Mouse (Mus musculus) hindbrain, postnatal 0 days (tissue): ENCODE data around the gene Aldh3a1. TPM values are rescaled to one million over a fixed set of nuclear protein-coding genes. Genes with fewer than 3 reads are reported as not detected.

Experiments
- ATAC-seq: fragments of 200-750 bp; cut with Nextera tagmentation; 2 replicates; pipeline ENCODE4 v1.8.0; 2017; ENCODE audit warnings: mild to moderate bottlenecking, moderate TSS enrichment, moderate library complexity
- DNase-seq: peaks from one replicate; pipeline ENCODE4 v3.0.0-alpha.2; 2015; ENCODE audit warnings: low spot score
- H3K27ac ChIP-seq: fragments of 300-500 bp; sonication (generic); 2 replicates; pipeline ENCODE4 v1.5.1; 2014; ENCODE audit warnings: mild to moderate bottlenecking
- H3K27me3 ChIP-seq: fragments of 300-500 bp; sonication (generic); 2 replicates; pipeline ENCODE4 v1.6.1; 2014; ENCODE audit warnings: low read length, mixed read lengths; ENCODE audit not compliant: insufficient read depth
- H3K36me3 ChIP-seq: fragments of 300-500 bp; sonication (generic); 2 replicates; pipeline ENCODE4 v1.6.1; 2014; ENCODE audit warnings: low read length, mixed read lengths; ENCODE audit not compliant: insufficient read depth
- H3K4me1 ChIP-seq: fragments of 300-500 bp; sonication (generic); 2 replicates; pipeline ENCODE4 v1.6.1; 2014; ENCODE audit warnings: antibody characterized with exemption, low read length, mixed read lengths; ENCODE audit not compliant: insufficient read depth
- H3K4me2 ChIP-seq: fragments of 300-500 bp; sonication (generic); 2 replicates; pipeline ENCODE4 v1.6.1; 2014; ENCODE audit warnings: low read depth, mild to moderate bottlenecking, low read length, moderate library complexity, mixed read lengths
- H3K4me3 ChIP-seq: fragments of 300-500 bp; sonication (generic); 2 replicates; pipeline ENCODE4 v1.5.1; 2014; ENCODE audit warnings: low read length
- H3K9ac ChIP-seq: fragments of 300-500 bp; sonication (generic); replicated peaks from 2 replicates; pipeline ENCODE4 v1.6.1; 2014; ENCODE audit warnings: mild to moderate bottlenecking, low read length, moderate library complexity, mixed read lengths
- H3K9me3 ChIP-seq: fragments of 300-500 bp; sonication (generic); 2 replicates; pipeline ENCODE4 v1.6.1; 2016; ENCODE audit warnings: low read length, mixed read lengths
- CTCF ChIP-seq: IDR thresholded peaks from 2 replicates; pipeline ENCODE4 v1.5.1; 2016; ENCODE audit warnings: antibody characterized with exemption, control low read depth, low read depth
- WGBS: fragments of 180-500 bp; shearing (Covaris S2); extraction: QIAGEN DNeasy Blood & Tissue Kit; methylation state at CpG from one replicate; pipeline ENCODE4 v1.1.7; 2014; 5-methylcytosine and 5-hydroxymethylcytosine counted together
- polyA plus RNA-seq: library from polyadenylated mRNA; unstranded; fragments of >200 nt; fragmentation: Nextera tagmentation; extraction: Ambion mirVana; gene quantifications from 2 replicates; pipeline ENCODE4 v1.2.1, GENCODE M21; 2015
- total RNA-seq: library from RNA; depleted of rRNA; stranded (reverse); fragments of >200 nt; gene quantifications from 2 replicates; pipeline ENCODE4 v1.2.3, GENCODE M21; 2014

Aldh3a1 gene
- total and polyA plus RNA-seq, 2 experiments from 2014 or later, result 0.63 to 0.94 TPM

GRCm38 (mm10) chr11:61227816-61228215, 20.5 kb downstream of the Aldh3a1 start:
- no peaks in the 10 kb centered on the region for H3K9me3 ChIP-seq
- ATAC-seq, result no peak
- H3K4me3 ChIP-seq, result no peak overlapping the region
- H3K27ac ChIP-seq, result no peak overlapping the region; the same call in 1 of the 2 replicates
- 0 out of 2 replicates have a peak, but pooled peaks cover 3% of the 10 kb centered on the region for H3K4me1 ChIP-seq
- 75% methylated on average over 8 of the region's 8 CpGs for WGBS
- TF ChIP-seq CTCF, result no peak
- H3K27me3 ChIP-seq, result no peaks in the 10 kb centered on the region
- no peak overlapping the region for H3K9ac ChIP-seq
- H3K4me2 ChIP-seq, result no peak overlapping the region
- no peaks in the 10 kb centered on the region for H3K36me3 ChIP-seq
- DNase-seq, result peak; percentile 29

DNA sequence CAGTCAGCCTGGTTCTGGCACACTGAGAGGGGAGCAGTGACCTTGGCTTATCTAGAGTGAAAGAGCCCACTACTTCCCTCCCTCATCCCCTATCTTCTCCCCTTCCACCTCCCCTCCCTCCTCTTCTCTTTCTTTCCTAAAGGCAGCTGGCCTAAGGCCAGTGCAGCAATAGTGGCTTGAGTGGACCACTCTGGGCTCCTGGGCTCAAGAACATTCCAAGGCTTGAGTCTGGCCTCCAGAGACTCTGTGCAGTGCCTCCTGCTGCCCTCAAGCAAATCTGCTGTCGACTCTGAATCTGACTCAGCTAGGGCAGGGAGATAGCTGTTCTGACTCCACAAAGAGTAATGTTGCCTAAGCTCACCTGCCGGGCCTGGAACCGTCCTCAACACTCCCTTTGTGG, 21.1 kb downstream of the Aldh3a1 start:
- Histone ChIP-seq H3K9me3 (no peaks in the 10 kb centered on the region), H3K4me2 (no peak overlapping the region), H3K36me3 (no peaks in the 10 kb centered on the region), H3K4me1 (0 out of 2 replicates have a peak, but pooled peaks cover 3% of the 10 kb centered on the region), H3K9ac (no peak overlapping the region), H3K27me3 (no peaks in the 10 kb centered on the region), H3K27ac (no peak overlapping the region; the same call in 1 of the 2 replicates), H3K4me3 (no peak overlapping the region)
- WGBS, result 68% methylated on average over 3 of the region's 3 CpGs
- ATAC-seq (no peak), DNase-seq (no peak)
- no peak for TF ChIP-seq CTCF

GRCm38 (mm10) chr11:61231329-61231728, 24.0 kb downstream of the Aldh3a1 start:
- Histone ChIP-seq H3K4me3 (no peak overlapping the region), H3K9ac (no peak overlapping the region), H3K27me3 (no peaks in the 10 kb centered on the region), H3K9me3 (no peaks in the 10 kb centered on the region), H3K36me3 (no peaks in the 10 kb centered on the region), H3K4me2 (peak overlapping the region; percentile 41), H3K4me1 (0 out of 2 replicates have a peak, but pooled peaks cover 3% of the 10 kb centered on the region), H3K27ac (no peak overlapping the region)
- WGBS, result 3% methylated on average over 9 of the region's 9 CpGs
- ATAC-seq (peak; percentile 79), DNase-seq (peak; percentile 86)
- TF ChIP-seq CTCF, result peak; percentile 84

DNA sequence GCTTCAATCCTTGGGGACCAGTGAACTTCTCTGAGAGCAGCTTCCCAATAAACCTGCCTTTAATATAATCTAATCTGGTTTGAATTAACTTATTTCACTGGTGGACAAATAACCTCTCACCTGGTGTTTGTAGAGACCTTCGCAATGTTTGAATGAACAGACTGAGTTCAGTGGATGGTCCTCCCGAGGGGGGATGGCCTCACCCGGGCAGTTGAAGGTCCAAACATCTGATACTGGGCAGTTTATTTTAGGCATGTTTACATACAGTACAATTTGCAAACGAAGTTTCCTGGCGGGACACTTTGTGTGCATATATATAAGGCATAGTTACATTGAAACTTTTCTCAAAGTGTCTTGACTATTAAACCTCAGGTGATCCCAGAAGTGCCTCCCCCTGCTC, 26.8 kb downstream of the Aldh3a1 start:
- H3K36me3 ChIP-seq, result no peaks in the 10 kb centered on the region
- no peaks in the 10 kb centered on the region for H3K27me3 ChIP-seq
- no peak overlapping the region for H3K9ac ChIP-seq
- no peak for DNase-seq
- no peak for ATAC-seq
- WGBS, result 74% methylated on average over 5 of the region's 5 CpGs
- no peak overlapping the region for H3K27ac ChIP-seq
- no peaks in the 10 kb centered on the region for H3K4me1 ChIP-seq
- H3K4me3 ChIP-seq, result no peak overlapping the region
- no peaks in the 10 kb centered on the region for H3K9me3 ChIP-seq
- TF ChIP-seq CTCF, result no peak
- no peak overlapping the region for H3K4me2 ChIP-seq

DNA sequence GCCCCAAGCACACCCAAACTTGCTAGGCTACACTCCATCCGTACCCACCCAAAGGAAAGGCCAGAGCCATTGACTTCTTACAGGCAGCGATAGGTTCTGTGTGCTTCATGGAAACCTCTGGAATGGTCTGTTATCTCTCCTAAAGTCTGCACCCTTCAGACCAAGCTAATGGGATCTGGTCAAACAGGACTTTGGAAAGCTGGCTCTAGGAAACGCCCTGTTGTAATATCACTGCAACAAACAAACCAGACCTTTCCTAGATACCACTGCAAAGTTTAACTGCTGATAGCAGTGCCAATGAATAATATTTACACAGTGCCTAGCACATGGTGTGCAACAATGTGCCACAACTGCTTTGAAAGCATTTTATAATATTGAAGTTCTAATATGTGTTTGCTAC, 28.7 kb downstream of the Aldh3a1 start:
- DNase-seq, result no peak
- H3K9me3 ChIP-seq, result no peaks in the 10 kb centered on the region
- no peak for ATAC-seq
- no peak overlapping the region for H3K4me2 ChIP-seq
- no peaks in the 10 kb centered on the region for H3K4me1 ChIP-seq
- TF ChIP-seq CTCF, result no peak
- WGBS, result 93% methylated on average over 3 of the region's 3 CpGs
- no peak overlapping the region for H3K9ac ChIP-seq
- H3K36me3 ChIP-seq, result no peaks in the 10 kb centered on the region
- no peak overlapping the region for H3K4me3 ChIP-seq
- no peaks in the 10 kb centered on the region for H3K27me3 ChIP-seq
- no peak overlapping the region for H3K27ac ChIP-seq

GRCm38 (mm10) chr11:61244406-61244805, 37.1 kb downstream of the Aldh3a1 start:
- no peak for ATAC-seq
- Histone ChIP-seq H3K9me3 (no peaks in the 10 kb centered on the region), H3K4me1 (no peaks in the 10 kb centered on the region), H3K4me2 (no peak overlapping the region), H3K36me3 (peaks cover 15% of the 10 kb centered on the region), H3K27ac (no peak overlapping the region), H3K9ac (no peak overlapping the region), H3K27me3 (no peaks in the 10 kb centered on the region), H3K4me3 (no peak overlapping the region)
- no peak for TF ChIP-seq CTCF
- WGBS, result 79% methylated on average over 7 of the region's 7 CpGs
- DNase-seq, result no peak

DNA sequence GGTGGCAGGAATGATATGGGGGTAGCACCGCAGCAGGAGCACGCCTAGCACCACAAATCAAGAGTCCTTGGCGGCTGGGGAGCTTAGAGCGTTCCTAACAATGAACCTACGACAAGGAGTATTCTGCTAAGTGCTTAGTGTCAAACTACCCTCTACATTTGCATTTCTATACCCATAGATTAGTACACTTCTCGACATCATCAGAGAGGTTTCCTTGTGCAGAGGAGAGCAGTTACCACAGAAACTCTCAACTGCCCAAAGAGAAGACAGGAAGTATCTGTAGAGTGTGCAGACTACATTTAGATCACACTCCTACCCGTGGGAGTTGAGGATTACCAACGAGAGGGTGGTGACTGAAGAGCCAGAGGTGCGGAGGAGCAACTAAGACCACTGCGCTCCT, 44.4 kb downstream of the Aldh3a1 start:
- H3K27me3 ChIP-seq, result no peaks in the 10 kb centered on the region
- no peak for TF ChIP-seq CTCF
- no peak overlapping the region for H3K27ac ChIP-seq
- no peak for DNase-seq
- H3K4me2 ChIP-seq, result no peak overlapping the region
- H3K36me3 ChIP-seq, result peaks cover 57% of the 10 kb centered on the region
- no peaks in the 10 kb centered on the region for H3K4me1 ChIP-seq
- H3K9me3 ChIP-seq, result no peaks in the 10 kb centered on the region
- H3K9ac ChIP-seq, result no peak overlapping the region
- ATAC-seq, result no peak
- WGBS, result 86% methylated on average over 10 of the region's 10 CpGs
- no peak overlapping the region for H3K4me3 ChIP-seq
